Mouse (Mus musculus): ENCODE measurements at regions not wholly inside any gene's neighbourhood (a gene's known extent, or its start where the extent isn't known, plus 50 kb on each side); places are given as distances from the start of the nearest gene placed in this dataset.

DNA sequence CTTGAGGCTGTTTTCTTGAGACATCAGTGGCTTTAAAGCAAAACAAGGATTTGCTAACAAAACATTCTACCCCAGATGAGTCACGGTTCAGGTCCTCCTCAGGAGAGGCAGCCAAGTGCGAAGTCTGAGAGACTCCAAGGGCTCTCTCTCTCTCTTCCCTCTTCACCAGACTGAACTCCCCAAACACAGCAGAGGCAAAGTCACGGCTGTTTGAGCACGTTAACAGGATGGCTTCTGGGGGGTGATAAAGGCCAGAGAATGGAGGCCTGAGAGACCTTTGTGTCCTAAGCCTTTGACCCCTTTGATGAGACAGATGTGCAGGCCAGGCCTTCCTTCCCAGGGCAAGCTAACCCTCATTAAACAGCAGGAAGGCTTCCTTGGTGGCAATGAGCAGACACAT lies 122.7 kb upstream of the Rcn1 start:
- TF ChIP-seq CHD2 (IDR thresholded peaks at IDR 0.05; ENCODE audit: low read depth, low read length) = no peak
- no peak for TF ChIP-seq ZNF384 (IDR thresholded peaks at IDR 0.05; ENCODE audit: low read depth, low read length)
